Mouse (Mus musculus) 3134 (cell line): Measurements from ENCODE around the gene Ubl7.

Source experiments
- DNase-seq: peaks from one replicate; pipeline ENCODE4 v3.0.0-alpha.2; 2011; ENCODE audit warnings: low spot score; ENCODE audit not compliant: insufficient read length; ENCODE audit errors: extremely low read depth

The Ubl7 gene

DNA sequence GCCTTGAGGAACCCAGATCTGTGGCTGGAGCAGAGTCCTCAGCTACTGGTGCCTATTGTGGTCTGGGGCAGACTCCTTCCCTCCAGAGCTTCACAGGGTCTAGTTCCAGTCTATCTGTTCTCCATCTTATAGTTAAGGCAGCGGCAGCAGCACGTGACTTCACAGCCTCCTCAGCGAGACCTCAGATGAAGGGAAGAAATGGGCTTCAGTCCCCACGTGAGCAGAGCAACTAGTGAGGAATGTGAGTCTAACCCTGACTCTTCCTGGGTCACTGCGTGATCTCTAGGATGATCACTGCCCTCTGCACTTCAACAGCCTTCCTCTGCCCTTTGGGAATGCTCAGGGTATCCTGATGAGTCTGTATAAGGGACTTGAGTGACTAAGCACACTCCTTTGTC is 53.2 kb downstream of the Ubl7 start:
- no peak for DNase-seq

GRCm38 (mm10) chr9:57964528-57965250 is 53.9 kb downstream of the Ubl7 start:
- DNase-seq, result no peak

DNA sequence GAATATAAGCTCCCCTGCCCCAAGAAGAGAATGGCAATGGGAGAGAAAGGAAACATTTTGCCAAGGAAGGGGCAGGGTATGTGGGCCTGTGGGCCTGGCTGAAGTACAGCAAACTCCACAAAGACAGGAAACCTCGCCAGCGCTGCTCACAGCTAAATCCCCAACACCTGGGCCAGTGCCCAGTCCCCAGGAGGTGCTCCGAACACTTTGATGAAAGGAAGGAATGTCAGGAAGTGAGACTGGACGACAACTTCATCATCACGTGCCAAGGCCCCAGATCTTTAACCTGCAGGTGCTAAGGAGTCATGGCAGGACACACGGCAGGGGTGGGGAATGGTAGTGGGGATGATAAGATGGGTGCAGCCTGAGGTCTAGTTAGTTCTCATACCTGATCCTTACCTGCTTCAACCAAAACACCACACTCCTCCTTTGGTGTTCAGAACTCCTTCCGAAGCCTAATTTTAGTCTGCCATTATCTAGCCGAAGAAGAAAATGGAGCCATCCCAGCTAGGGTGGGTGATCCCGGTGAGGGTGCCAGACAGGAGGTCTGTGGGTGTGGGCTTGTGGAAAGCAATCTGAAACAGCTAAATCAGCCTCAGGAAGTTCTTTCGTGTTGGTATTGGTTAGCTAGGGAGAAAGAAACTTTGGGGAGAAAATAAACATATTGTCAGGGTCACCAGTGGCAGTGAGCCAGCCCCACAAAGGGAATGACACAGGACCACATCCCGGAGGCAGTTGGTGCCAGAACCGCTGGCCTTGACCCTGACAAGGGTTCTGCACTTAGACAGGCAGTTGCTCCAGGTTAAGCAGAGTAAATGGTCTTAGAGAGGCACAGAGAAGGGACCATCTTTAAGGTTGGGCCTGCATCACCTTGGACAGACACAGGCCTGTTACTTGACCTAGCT is 54.8 kb downstream of the Ubl7 start:
- no peak for DNase-seq

GRCm38 (mm10) chr9:57967237-57967960 is 56.6 kb downstream of the Ubl7 start:
- DNase-seq, result no peak

DNA sequence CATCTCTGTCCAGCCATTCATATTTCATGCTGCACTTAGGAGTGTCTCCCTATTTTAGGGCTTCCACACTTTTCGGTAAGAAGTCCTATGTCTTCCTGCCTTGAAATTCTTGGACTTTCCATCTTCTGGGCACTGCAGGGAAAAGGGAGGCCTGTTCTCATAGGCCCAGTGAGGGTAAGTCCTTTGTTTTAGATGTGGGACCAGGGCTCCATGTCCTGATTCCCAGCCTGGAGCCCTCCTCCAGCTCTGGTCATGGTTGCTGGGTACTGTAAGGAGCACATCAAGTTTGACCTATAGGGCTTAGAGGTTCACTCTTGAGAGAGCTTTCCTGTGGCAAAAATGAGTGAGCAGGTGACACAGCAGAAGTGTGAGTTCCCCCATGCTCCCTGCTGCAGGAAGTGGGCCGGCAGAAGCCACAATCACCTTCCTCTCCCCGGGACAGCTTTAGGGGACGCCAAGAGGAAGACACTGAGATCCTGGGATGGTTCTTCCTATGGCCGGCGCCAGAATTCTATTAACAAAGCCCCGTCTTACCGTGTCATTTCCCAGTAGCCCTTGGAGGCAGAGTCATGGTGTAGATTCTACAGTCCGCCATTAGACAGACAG is 57.5 kb downstream of the Ubl7 start:
- DNase-seq, result no peak

DNA sequence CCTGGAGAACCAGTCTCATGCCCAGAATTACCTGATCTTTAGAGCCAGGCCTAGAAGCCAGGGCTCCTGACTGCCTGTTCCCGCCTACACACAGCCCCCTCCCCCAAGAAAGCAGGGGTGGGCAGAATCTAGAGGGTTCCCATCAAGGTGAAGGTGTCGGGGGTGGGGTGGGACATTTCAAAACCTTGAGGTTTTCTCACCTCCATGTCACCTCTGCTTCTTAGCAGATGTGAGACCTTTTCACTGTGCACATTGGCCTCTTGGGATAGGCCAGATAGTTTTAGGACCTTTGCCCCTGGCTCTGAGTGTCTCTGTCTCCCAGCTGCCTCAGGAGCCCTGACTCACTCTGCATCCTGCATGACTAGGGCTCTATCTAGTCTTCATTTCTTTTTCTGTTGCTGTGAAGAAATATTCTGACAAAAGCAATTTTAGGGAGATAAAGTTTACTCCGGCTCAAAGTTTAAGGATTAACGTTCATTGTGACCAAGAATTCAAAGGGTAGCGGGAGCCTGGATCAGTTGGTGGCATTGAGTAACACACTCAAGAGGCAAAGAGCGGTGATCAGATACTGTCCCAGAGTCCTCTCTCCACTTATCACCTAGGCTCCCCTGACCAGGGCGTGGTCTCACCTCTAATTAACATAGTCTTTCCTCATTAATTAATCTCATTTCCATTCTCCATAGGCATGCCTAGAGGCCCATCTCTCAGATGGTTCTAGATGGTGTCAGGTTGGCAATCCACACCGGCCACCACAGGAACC is 58.2 kb downstream of the Ubl7 start:
- DNase-seq, result no peak

DNA sequence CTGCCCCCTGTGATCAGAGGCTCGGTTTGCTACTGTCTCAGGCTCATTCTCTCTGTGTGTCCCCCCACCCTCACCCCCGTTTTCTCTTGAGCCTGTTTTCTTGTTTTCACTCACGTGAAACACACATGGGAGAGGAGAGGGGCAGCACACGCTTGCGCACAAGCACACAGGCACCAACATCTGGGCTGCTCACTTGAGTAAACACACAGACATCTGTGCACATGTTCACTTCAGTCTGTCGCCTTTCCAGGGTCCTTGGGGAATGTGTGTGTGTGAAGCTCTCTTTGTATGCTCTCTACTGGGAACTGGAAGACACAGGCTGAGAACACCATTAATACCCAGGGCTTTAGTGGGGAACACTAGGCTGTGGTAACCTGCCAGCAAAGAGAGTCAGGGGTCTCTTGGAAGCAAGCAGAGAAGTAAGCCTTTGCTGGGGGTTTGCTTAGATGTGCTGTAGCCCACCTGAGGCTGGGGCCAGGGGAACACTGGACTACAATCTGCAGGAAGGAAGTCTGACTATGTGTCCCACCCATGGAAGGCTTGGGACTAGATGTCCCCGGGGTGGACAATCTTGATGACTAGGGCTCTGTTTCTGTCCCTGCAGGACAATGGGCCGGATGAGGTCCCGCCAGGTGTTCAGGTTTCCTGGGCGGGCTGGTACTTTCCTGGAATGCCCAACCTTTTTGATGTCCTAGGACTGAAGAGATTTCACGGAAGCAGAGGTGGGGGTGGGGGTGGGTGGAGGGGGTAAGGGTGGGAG is 59.1 kb downstream of the Ubl7 start:
- DNase-seq, result no peak

GRCm38 (mm10) chr9:57971413-57971812 is 60.6 kb downstream of the Ubl7 start:
- no peak for DNase-seq

DNA sequence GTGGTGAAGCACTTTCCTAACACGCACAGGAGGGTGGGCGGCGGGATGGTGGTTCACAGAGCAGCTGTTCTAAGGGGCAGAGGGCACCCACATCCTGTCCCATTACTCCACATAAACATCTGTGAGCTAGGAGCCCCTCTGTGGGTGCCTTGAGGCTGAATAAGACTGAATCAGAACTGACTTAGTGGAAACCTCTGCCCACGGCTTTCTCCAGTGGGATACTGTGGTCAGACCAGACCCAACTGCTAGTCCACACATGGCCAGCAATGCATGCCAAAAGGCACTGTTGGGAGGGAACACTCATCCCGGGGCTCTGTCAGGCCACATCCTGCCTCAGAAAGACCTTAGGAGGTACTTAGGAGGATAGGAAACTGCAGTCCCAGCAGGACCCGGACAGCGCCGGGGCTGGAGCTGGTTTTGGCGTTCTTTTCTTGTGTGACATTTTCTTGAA is 61.4 kb downstream of the Ubl7 start:
- DNase-seq, result peak; percentile 81

- no peak for DNase-seq
Measured at GRCm38 (mm10) chr9:57972776-57973439, 62.1 kb downstream of the Ubl7 start.

GRCm38 (mm10) chr9:57973440-57974066 is 62.8 kb downstream of the Ubl7 start:
- DNase-seq, result no peak

DNA sequence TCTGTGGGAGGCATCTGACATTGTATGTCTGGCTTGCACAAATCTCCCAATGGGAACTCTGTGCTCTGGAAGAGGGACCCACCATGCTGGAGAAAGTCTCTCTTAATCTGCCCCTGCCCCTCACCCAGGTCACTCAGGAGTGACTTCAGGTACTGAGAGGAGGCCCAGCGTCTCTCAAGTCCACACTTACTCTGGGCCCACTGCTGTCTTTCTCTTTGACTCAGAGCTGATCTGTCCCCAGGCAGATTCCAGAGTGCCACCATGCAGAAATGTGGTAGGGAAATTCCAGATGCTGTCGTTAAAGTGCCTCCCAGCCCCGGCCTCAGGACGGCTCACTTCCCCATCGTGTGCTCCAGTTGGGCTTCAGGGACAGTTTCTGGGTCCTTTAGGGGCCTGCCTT is 63.4 kb downstream of the Ubl7 start:
- no peak for DNase-seq

DNA sequence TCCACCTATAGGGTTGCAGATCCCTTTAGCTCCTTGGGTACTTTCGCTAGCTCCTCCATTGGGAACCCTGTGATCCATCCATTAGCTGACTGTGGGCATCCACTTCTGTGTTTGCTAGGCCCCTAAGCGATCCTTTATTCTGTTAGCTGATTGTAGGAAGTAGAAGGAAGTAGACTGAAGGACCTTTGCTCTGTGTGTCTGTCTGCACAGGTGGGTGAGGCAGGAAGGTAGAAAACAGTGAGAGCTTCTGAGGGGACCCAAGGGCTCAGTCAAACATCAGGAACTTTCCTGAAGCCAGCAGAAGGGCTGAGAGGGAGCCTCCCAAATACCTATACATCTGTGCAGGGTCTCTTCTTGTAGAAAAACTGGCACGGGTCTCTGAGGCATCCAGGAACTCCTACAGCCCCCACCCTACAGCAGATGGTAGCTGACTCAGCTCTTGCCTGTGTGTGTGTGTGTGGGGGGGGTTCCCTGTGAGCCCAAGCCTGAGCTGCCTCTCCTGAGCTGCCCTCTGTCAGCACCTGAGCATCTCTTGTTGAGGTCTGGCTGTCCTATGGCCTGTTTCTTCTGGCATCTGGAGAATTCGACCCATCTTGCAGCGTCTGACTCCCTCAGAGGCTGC is 64.5 kb downstream of the Ubl7 start:
- no peak for DNase-seq

GRCm38 (mm10) chr9:57978025-57978424 is 67.2 kb downstream of the Ubl7 start:
- no peak for DNase-seq

DNA sequence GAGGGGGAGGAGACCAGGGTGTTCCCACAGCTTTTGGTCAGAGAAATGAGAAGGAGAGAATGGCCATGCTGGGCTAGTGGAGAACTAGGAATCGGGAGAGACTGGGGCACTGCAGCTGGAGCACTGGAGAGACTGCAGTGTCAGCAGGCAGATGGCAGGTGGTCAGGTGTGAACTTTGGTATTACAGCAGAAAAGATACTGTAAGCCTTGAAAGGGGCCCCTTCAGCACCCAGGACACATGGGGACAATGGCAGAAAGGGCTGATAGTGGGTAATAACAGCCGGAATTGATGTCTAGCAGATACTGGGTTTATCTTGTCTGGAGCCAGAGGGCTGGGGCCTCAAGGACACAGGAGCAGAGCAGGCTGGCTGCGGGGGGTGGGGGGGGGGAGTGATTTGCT is 68.1 kb downstream of the Ubl7 start:
- DNase-seq, result no peak
